Mouse (Mus musculus) cerebral cortex, adult 2 months (tissue): ENCODE data around the gene Nelfb.

Source experiments
- WGBS: fragments of 180-500 bp; shearing (Covaris S2); methylation state at CpG from one replicate; pipeline ENCODE4 v1.1.7; 2018; 5-methylcytosine and 5-hydroxymethylcytosine counted together

Gene Nelfb

GRCm38 (mm10) chr2:25229582-25229981 lies 18.3 kb upstream of the Nelfb start:
- 84% methylated on average over 5 of the region's 5 CpGs for whole genome bisulfite sequencing

GRCm38 (mm10) chr2:25228995-25229530 lies 17.8 kb upstream of the Nelfb start:
- WGBS: 77% methylated on average over 6 of the region's 6 CpGs

GRCm38 (mm10) chr2:25228431-25228889 lies 17.2 kb upstream of the Nelfb start:
- 1% methylated on average over 7 of the region's 7 CpGs for WGBS

DNA sequence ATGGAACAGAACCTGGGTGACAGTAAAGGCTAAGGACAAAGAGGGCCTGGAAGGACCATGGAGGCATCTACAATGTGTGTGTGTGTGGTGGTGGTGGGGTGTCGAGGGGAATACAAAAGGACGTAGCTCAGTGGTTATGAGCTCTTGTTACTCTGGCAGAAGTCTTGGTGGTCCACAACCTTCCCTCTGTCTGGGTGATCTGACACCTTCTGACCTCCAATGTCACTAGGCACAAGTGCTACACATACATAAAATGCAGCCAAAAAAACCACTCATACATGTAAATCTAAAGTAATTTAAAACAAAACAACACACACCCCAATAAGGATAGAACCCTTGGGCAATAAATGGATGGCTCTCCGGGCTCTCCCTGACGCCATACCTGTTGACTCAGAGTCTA lies 16.1 kb upstream of the Nelfb start:
- WGBS: 81% methylated on average over 4 of the region's 4 CpGs

DNA sequence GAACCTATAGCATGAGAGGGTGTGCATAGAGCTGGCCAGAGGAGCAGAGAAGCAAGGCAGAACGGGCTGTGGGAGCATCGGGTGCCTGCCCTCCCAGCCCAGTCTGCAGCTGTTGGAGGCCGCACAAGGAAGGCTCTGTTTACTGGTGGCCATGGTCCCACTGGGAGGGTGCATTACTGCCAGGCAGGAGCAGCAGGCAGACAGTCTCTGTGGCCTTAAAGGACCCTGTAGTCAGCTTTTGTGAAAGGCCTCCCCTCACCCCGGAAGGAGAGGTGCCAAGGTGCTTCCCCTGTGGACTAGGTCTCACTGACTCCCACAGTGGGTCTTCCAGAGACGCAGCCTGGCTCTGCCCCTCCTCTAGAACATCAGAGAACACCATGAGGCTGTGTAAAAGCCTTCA lies 15.6 kb upstream of the Nelfb start:
- 61% methylated on average over 5 of the region's 5 CpGs for WGBS

DNA sequence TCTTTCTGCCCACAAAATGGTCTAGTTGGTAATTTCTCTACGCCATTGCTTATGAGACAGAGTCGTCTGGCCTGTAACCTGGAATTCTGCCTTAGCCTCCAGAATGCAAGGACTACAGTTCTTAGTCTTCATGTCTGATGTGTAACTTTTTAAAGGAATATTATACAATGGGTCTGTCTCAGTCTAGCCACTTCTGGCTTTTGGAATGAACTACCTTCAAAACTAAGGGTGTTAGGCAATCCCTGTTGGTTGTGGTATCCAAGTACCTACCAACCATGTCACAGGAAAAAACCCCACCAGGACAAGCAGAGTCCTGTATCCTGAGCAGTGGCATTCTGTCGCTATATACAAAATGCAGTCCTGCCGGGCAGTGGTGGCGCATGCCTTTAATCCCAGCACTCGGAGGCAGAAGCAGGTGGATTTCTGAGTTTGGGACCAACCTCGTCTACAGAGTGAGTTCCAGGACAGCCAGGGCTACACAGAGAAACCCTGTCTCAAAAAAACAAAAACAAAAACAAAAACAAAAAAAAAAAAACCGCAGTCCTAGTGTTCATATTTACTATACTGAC lies 14.6 kb upstream of the Nelfb start:
- WGBS: 67% methylated on average over 8 of the region's 8 CpGs

GRCm38 (mm10) chr2:25224766-25225752 lies 13.8 kb upstream of the Nelfb start:
- 2% methylated on average over 41 of the region's 41 CpGs for WGBS

- WGBS: under 1% methylated on average over 17 of the region's 17 CpGs
These were observed 13.1 kb upstream of the Nelfb start, which contains the start of gene Tubb4b for GRCm38 (mm10) chr2:25224492-25224765. Tubb4b (minus strand) TSS chr2:25224702.

DNA sequence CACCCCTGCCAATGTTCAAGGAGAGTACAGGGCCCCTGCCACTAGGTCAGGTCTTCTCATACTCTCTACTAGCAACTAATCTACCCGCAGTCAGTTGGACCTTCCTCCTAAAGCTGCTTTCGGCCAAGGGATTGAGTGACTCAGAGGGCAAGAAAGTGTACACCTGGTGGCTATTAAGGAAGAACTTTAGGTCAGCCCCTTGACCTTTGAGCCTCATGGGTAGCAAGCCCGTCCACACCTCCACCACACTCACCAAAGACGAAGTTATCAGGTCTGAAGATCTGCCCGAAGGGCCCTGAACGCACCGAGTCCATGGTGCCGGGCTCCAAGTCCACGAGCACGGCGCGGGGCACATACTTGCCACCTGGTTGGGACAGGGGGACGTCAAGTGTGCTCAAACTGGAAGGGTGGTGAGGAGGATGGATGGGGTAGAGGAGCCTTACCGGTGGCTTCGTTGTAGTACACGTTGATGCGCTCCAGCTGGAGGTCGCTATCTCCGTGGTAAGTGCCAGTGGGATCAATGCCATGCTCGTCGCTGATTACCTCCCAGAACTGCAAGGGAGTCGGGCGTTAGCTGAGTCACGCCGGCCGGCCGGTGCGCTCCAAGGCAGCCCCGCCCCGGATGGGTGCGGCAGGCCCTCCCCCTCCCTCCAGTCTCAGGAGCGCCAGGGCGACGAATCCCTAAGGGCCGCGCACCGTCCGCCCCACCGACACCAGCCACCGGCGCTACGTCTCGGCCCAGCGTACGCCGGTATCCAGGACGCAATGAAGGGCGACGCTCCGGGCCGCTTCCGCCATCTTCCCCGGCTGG lies 12.6 kb upstream of the Nelfb start:
- WGBS: 2% methylated on average over 53 of the region's 53 CpGs

GRCm38 (mm10) chr2:25221331-25221772 lies 10.1 kb upstream of the Nelfb start:
- 77% methylated on average over 5 of the region's 5 CpGs for WGBS

DNA sequence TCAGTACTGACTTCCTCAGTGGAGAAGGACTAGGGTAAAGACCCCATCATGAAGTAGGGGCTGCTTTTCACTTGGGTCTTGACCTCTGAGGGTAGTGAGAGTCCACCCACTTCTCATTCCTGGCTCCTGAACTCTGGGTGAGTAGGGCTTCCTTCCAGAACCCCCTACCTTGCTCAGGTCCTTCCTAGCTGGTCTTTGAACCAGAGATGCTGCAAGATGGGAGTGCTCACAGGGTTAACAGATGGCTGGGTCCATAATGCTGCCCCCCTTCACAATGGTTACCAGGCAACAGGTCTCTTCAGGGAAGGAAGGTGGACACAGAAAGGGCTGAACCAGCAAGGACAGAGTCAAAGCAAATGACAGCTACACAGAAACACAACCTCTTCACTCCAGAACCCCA lies 7.2 kb upstream of the Nelfb start, which contains the start of gene Fam166a:
Gene Fam166a, plus strand, starts transcription at position 301 of the 400 bp plus-strand sequence.

GRCm38 (mm10) chr2:25217666-25218065 lies 6.4 kb upstream of the Nelfb start:
- WGBS: 77% methylated on average over 2 of the region's 2 CpGs

DNA sequence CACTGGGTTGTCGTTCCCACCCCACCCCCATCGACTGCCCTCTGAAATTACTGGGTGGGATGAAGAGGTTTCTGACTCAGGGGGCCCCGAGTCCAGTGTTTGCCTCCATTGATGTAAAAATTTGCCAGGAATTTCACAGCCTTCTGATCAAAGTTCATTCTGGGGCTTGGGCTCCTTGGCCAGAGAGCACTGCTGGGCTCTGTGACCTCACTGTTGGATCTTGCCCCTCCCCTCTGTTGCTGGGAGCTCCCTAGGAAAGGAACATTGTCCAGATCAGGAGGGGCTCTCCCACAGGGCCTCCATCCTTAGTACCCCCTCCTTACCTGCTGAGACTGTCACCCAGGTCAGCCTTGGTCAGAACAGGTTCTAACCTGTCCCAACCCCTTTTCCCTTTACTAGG lies 3.2 kb upstream of the Nelfb start, which contains the start of gene Stpg3:
Gene Stpg3, minus strand, starts transcription at position 194 of the 400 bp plus-strand sequence.
- WGBS: 76% methylated on average over 3 of the region's 3 CpGs

DNA sequence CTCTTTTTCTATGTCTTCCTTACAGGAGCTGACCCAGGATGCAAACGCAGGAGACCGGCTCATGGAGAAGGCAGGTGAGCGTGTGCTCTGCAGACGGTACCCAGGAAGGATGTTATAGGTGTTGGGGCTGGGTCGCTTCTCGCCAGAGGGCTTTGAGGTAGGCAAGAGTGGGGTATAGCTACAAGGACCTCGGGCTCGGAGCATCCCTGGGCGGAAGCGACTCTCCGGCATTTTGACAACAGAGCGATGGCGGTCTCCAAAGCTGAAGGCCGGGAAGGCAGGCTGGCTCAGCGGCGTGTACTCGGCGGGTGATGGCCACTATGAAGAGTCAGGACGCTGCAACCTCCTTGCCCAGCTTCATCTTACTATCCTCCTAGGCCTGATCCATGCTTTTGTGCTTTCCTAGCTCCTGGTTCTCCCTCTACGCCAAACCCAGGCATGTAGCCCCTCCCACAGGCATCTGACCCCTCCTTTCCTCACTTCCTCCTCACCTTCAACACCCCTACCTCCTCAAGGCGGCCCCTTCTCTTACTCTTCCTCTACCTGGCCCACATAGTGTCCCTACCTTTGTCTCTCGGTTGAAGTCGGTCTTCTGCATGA lies 2.1 kb upstream of the Nelfb start:
- WGBS: 75% methylated on average over 23 of the region's 23 CpGs

DNA sequence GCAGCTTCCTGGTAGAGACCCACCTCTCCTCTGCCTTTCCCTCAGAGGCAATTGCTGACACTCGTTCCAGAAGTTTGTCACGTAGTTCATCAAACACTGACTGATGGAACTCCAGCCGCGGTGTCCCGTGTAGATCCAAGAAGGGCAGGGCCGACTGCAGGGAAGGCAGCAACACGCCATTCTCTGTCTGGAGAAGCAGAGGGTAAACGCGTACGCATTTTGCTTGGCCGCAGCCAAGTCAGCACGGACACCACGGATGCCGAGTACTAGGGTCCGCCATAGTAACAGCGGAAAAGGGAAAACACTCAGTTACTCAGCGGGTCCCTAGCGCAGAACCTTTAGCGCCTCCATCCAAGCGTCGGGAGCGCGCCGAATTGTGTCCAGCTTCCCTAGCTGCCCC lies 603 bp downstream of the Nelfb start:
- WGBS: under 1% methylated on average over 24 of the region's 24 CpGs

DNA sequence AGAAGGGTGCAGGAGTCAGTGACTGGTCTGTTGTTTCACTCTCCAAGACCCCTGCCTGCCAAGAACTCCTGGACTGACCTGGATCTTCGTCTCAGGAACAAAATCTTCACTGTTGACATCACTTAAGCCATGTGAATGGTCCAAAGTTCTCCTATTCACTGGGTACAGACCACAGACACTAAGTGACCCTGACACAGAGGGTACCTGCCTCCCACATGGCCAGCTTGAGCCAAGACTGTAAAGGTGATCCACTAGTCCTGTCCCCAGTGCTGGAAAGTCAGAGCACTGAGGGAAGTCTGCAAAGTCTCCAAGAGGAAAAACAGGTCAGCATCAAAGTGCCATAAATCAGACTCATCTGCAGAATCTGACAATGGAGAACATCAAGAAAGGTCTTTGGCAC lies 3.7 kb downstream of the Nelfb start:
- 77% methylated on average over 1 of the region's 1 CpGs for WGBS

- 53% methylated on average over 4 of the region's 4 CpGs for WGBS
These were observed 7.6 kb downstream of the Nelfb start for GRCm38 (mm10) chr2:25203631-25204214.

DNA sequence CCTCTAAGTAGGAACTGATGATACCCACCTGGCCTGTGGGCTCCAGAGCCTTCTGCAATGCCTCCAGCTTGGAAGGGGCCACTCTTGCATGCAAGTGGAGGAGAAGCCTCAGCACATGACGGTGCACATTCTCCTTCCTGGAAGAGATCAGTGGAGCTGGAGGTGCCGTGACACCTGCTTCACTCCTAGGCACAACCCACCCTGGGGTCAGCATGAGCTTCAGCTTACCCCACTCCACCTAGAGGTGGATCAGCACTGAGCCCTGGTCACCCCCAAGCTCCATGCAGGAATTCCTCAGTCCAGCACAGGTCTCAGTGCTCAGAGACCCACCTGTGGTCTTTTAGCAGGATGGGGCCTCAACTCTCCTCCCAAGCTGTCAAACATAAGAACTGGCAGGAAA lies 10.7 kb downstream of the Nelfb start:
- WGBS: 91% methylated on average over 2 of the region's 2 CpGs

- 46% methylated on average over 2 of the region's 2 CpGs for WGBS
These were observed 14.1 kb downstream of the Nelfb start for GRCm38 (mm10) chr2:25197191-25197590.

DNA sequence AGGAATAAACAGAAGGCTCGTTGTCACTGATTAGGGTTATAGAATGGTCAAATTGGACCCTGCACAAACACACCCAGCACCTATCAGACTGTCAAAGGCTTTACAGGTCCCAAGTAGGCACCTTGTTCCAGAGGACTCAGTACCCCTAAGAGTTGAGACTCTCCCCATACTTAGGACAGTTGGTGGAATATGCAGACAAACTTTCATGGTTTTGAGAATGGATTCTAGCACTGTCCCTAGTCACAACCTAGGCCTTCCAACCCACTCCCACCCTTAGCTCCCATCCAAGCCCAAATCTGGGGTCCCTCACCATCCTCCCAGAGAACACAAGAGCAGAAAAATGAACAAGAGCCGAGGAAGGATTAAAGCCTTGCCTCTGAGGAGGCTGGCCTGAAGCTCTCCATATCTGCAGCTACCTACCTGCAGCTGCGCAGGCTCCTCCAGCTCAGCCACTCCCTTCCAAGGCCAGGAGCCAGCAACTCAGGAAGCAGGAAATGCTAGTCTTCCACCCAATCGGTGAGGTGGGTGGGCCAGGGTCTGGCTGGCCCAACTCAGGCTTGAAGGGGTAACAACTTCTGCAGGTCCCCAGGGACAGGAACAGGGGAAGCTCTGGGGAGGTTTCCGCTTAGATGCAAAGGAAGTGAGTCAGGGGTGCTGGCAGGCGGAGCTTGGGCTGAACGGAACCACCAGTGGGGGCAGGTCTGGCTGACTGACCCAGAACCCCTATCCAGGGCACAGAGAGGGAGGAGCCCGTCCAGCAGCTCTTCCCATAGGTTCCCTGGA lies 14.9 kb downstream of the Nelfb start, which contains the start of gene Tor4a:
Gene Tor4a, minus strand, starts transcription at position 715 of the 783 bp plus-strand sequence.
- WGBS: 49% methylated on average over 8 of the region's 8 CpGs
